Comparison of ENCODE assay signal across 8 mouse cellular contexts in the genomic region with DNA sequence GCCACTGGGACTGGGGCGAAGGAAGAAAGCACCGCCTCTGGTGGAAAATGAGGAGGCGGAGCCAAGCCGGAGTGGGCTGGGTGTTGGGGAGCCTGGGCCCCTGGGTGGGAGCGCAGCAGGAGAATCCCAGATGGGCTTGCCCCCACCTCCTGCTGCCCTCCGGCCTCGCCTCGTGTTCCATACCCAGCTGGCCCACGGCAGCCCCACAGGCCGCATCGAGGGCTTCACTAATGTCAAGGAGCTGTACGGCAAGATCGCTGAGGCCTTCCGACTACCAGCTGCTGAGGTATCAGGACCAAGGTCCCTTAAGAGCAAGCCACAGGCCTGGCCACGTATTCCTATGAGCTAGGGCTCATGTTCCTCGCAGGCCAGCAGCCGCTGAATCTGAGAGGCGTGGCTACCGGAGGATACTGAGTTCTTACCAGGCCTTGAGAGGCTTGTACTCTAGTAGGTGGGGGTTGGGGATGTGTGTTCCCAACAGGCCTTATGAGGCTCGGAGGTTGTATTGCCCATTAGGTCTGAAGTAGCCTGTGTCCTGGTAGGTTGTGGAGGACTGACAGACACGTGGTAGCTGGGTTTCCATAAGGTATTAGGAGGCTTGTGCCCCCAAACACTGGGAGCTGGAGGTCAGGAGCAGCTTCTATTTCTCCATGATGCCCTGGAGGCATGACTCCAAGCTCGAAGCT. TPM values are rescaled to one million over a fixed set of nuclear protein-coding genes. Genes with fewer than 3 reads are reported as not detected.
DNase-seq lines count a peak whose midpoint lies in the region; ATAC-seq and TF ChIP-seq lines count a peak whose summit lies in the region.

No protein-coding gene starts in this region.

- H3K9me3 ChIP-seq in heart, embryonic 15.5 days (replicated peaks): no peaks in the 10 kb centered on the region
- no peaks in the 10 kb centered on the region for H3K9me3 ChIP-seq in limb, embryonic 10.5 days (replicated peaks)
- no peaks in the 10 kb centered on the region for H3K9me3 ChIP-seq in midbrain, postnatal 0 days (ENCODE audit: low read length)

- no peak for TF ChIP-seq CTCF in midbrain, postnatal 0 days (IDR thresholded peaks at IDR 0.05)

- H3K4me1 ChIP-seq in heart, embryonic 15.5 days (replicated peaks): peaks cover 44% of the 10 kb centered on the region
- H3K4me1 ChIP-seq in limb, embryonic 10.5 days: peaks cover 46% of the 10 kb centered on the region
- no peaks in the 10 kb centered on the region for H3K4me1 ChIP-seq in midbrain, postnatal 0 days (ENCODE audit: insufficient read depth, low read length)

- peak overlapping the region; percentile 57 for H3K4me2 ChIP-seq in heart, embryonic 15.5 days
- no peak overlapping the region for H3K4me2 ChIP-seq in midbrain, postnatal 0 days (ENCODE audit: low read depth, low read length, poor library complexity, severe bottlenecking)

- H3K9ac ChIP-seq in heart, embryonic 15.5 days: peak overlapping the region; percentile 50
- H3K9ac ChIP-seq in midbrain, postnatal 0 days (replicated peaks; ENCODE audit: low read length, poor library complexity, severe bottlenecking): no peak overlapping the region

- H3K27ac ChIP-seq in heart, embryonic 15.5 days: peak overlapping the region; percentile 38; the same call in 1 of the 2 replicates
- peak overlapping the region; percentile 64; the same call in 1 of the 2 replicates for H3K27ac ChIP-seq in limb, embryonic 10.5 days
- H3K27ac ChIP-seq in midbrain, postnatal 0 days (ENCODE audit: low read depth, low read length): no peak overlapping the region

- no peaks in the 10 kb centered on the region for H3K27me3 ChIP-seq in heart, embryonic 15.5 days
- 0 out of 2 replicates have a peak, but pooled peaks cover 1% of the 10 kb centered on the region for H3K27me3 ChIP-seq in limb, embryonic 10.5 days (ENCODE audit: low read depth, poor library complexity, severe bottlenecking)
- no peaks in the 10 kb centered on the region for H3K27me3 ChIP-seq in midbrain, postnatal 0 days (ENCODE audit: insufficient read depth, low read length)

- DNase-seq in testis, postnatal 10 days (ENCODE audit: low spot score): peak; percentile 68
- no peak for DNase-seq in testis, postnatal 14 days (ENCODE audit: low spot score)
- peak; percentile 47 for DNase-seq in limb, embryonic 10.5 days (ENCODE audit: low spot score)
- no peak for DNase-seq in midbrain, postnatal 0 days (ENCODE audit: low spot score)
- DNase-seq in spleen, adult 12 weeks (ENCODE audit: low spot score): no peak
- DNase-seq in T-cell, adult 2 months (ENCODE audit: low spot score): no peak

- H3K36me3 ChIP-seq in heart, embryonic 15.5 days: 0 out of 2 replicates have a peak, but pooled peaks cover 5% of the 10 kb centered on the region
- peaks cover 47% of the 10 kb centered on the region for H3K36me3 ChIP-seq in limb, embryonic 10.5 days
- H3K36me3 ChIP-seq in midbrain, postnatal 0 days (ENCODE audit: insufficient read depth, low read length): peaks cover 5% of the 10 kb centered on the region; the same call in 1 of the 2 replicates

- WGBS in heart, embryonic 15.5 days: 17% methylated on average over 22 of the region's 22 CpGs
- 10% methylated on average over 22 of the region's 22 CpGs for WGBS in limb, embryonic 10.5 days
- WGBS in midbrain, postnatal 0 days: 22% methylated on average over 22 of the region's 22 CpGs

- peak overlapping the region; percentile 32 for H3K4me3 ChIP-seq in heart, embryonic 15.5 days
- peak overlapping the region; percentile 35 for H3K4me3 ChIP-seq in limb, embryonic 10.5 days
- no peak overlapping the region for H3K4me3 ChIP-seq in midbrain, postnatal 0 days (ENCODE audit: low read depth, low read length)

- ATAC-seq in heart, embryonic 15.5 days (replicated peaks; ENCODE audit: insufficient number of reproducible peaks, insufficient read depth, low FRiP score, low read depth): 0 out of 2 replicates have a peak, but pooled peaks have one; percentile 1
- peak; percentile 8; the same call in 1 of the 2 replicates for ATAC-seq in midbrain, postnatal 0 days (ENCODE audit: low FRiP score)
- no peak for ATAC-seq in cerebellum, adult (ENCODE audit: insufficient number of reproducible peaks, low FRiP score, low TSS enrichment)

RNA-seq across cellular contexts. Expression of a gene that starts 5.3 kb away (rescaled TPM):
- 0.45 and 0.84 TPM in 2 replicates for polyA plus RNA-seq in heart, embryonic 15.5 days (2015; fragmentation: Nextera tagmentation; extraction: Ambion mirVana)
- 0.64 TPM in 2 replicates for polyA plus RNA-seq in limb, embryonic 10.5 days (2016; fragmentation: Nextera tagmentation; extraction: Ambion mirVana)
- total RNA-seq in midbrain, postnatal 0 days (2014; rRNA removed): 0.55 and 0.85 TPM in 2 replicates
- polyA plus RNA-seq in midbrain, postnatal 0 days (2015; fragmentation: Nextera tagmentation; extraction: Ambion mirVana): 0.27 and 0.36 TPM in 2 replicates

RNA-seq across cellular contexts. Expression of a gene that starts 8.7 kb away (rescaled TPM):
- polyA plus RNA-seq in heart, embryonic 15.5 days (2015; fragmentation: Nextera tagmentation; extraction: Ambion mirVana): 127 and 141 TPM in 2 replicates
- polyA plus RNA-seq in limb, embryonic 10.5 days (2016; fragmentation: Nextera tagmentation; extraction: Ambion mirVana): 185 and 206 TPM in 2 replicates
- total RNA-seq in midbrain, postnatal 0 days (2014; rRNA removed): 72.3 and 74.2 TPM in 2 replicates
- 108 and 111 TPM in 2 replicates for polyA plus RNA-seq in midbrain, postnatal 0 days (2015; fragmentation: Nextera tagmentation; extraction: Ambion mirVana)

RNA-seq across cellular contexts. Expression of a gene that starts 37.8 kb away (rescaled TPM):
- 15.4 and 22.1 TPM in 2 replicates for polyA plus RNA-seq in heart, embryonic 15.5 days (2015; fragmentation: Nextera tagmentation; extraction: Ambion mirVana)
- polyA plus RNA-seq in limb, embryonic 10.5 days (2016; fragmentation: Nextera tagmentation; extraction: Ambion mirVana): 38.6 and 41.4 TPM in 2 replicates
- 63.9 and 71.2 TPM in 2 replicates for total RNA-seq in midbrain, postnatal 0 days (2014; rRNA removed)
- polyA plus RNA-seq in midbrain, postnatal 0 days (2015; fragmentation: Nextera tagmentation; extraction: Ambion mirVana): 21.3 and 21.7 TPM in 2 replicates

RNA-seq across cellular contexts. Expression of a gene that starts 53.1 kb away (rescaled TPM):
- polyA plus RNA-seq in heart, embryonic 15.5 days (2015; fragmentation: Nextera tagmentation; extraction: Ambion mirVana): 36.7 and 47.2 TPM in 2 replicates
- polyA plus RNA-seq in limb, embryonic 10.5 days (2016; fragmentation: Nextera tagmentation; extraction: Ambion mirVana): 78.0 and 89.8 TPM in 2 replicates
- 41.0 and 43.3 TPM in 2 replicates for total RNA-seq in midbrain, postnatal 0 days (2014; rRNA removed)
- 60.3 and 72.4 TPM in 2 replicates for polyA plus RNA-seq in midbrain, postnatal 0 days (2015; fragmentation: Nextera tagmentation; extraction: Ambion mirVana)

RNA-seq across cellular contexts. Expression of a gene that starts 53.4 kb away (rescaled TPM):
- 349 and 431 TPM in 2 replicates for polyA plus RNA-seq in heart, embryonic 15.5 days (2015; fragmentation: Nextera tagmentation; extraction: Ambion mirVana)
- 684 and 695 TPM in 2 replicates for polyA plus RNA-seq in limb, embryonic 10.5 days (2016; fragmentation: Nextera tagmentation; extraction: Ambion mirVana)
- 1,134 and 1,270 TPM in 2 replicates for total RNA-seq in midbrain, postnatal 0 days (2014; rRNA removed)
- 1,433 and 1,533 TPM in 2 replicates for polyA plus RNA-seq in midbrain, postnatal 0 days (2015; fragmentation: Nextera tagmentation; extraction: Ambion mirVana)

Comparison
In these comparisons a context has a peak if more than half of its experiments do, and no peak if none do; other contexts are left out.
1. DNase-seq: peak in testis, postnatal 10 days (single experiment) and limb, embryonic 10.5 days (single experiment); none in testis, postnatal 14 days (single experiment), midbrain, postnatal 0 days (single experiment), spleen, adult 12 weeks (single experiment) and T-cell, adult 2 months (single experiment).